Mouse (Mus musculus) G1E (cell line): ENCODE measurements around the gene Cd6.

Experiments used
- CTCF ChIP-seq: IDR thresholded peaks from 2 replicates; pipeline ENCODE4 v1.5.1; 2012; ENCODE audit warnings: low read depth, low read length, inconsistent platforms, mixed read lengths
- GATA1 ChIP-seq: IDR thresholded peaks from 2 replicates; pipeline ENCODE4 v1.6.1; 2012; ENCODE audit warnings: borderline replicate concordance, low read length, inconsistent platforms, mixed read lengths
- TAL1 ChIP-seq: conservative IDR thresholded peaks from 2 replicates; pipeline ENCODE4 v1.6.1; 2012; ENCODE audit warnings: low read depth, low read length, inconsistent platforms, mixed read lengths

DNA sequence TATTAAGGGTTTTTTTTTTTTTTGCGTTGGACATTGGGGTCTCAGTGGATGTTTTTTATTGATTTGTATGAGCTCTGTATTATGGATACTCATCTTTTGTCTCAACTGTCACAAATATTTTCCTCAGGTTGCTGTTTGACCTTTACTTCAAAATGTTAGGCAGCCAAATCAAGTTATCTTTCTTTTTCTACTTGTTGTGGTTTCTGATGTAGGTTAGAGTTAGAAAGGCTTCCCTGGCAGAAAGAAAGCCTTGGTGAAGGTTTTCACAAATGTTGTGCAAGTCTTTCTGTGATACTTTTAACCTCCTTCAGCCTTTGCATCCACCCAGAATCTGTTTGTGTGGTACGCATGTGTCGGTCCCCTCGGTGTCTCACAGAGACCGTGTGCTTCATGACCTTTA is 77.2 kb downstream of the Cd6 start:
- TF ChIP-seq TAL1 (no peak), CTCF (no peak), GATA1 (no peak)
